Mouse (Mus musculus) olfactory bulb, adult 2 months (tissue): ENCODE data around the gene Gse1.

Experiments used
- CTCF ChIP-seq: fragments of 200-500 bp; IDR thresholded peaks from 2 replicates; pipeline ENCODE4 v1.5.1; 2012; ENCODE audit warnings: low read depth, mild to moderate bottlenecking, low read length, moderate library complexity; ENCODE audit not compliant: insufficient read depth
- POLR2A ChIP-seq: fragments of 200-500 bp; IDR thresholded peaks from 2 replicates; pipeline ENCODE4 v1.6.1; 2012; ENCODE audit warnings: mild to moderate bottlenecking, low read depth, low read length, moderate library complexity; ENCODE audit not compliant: insufficient read depth

DNA sequence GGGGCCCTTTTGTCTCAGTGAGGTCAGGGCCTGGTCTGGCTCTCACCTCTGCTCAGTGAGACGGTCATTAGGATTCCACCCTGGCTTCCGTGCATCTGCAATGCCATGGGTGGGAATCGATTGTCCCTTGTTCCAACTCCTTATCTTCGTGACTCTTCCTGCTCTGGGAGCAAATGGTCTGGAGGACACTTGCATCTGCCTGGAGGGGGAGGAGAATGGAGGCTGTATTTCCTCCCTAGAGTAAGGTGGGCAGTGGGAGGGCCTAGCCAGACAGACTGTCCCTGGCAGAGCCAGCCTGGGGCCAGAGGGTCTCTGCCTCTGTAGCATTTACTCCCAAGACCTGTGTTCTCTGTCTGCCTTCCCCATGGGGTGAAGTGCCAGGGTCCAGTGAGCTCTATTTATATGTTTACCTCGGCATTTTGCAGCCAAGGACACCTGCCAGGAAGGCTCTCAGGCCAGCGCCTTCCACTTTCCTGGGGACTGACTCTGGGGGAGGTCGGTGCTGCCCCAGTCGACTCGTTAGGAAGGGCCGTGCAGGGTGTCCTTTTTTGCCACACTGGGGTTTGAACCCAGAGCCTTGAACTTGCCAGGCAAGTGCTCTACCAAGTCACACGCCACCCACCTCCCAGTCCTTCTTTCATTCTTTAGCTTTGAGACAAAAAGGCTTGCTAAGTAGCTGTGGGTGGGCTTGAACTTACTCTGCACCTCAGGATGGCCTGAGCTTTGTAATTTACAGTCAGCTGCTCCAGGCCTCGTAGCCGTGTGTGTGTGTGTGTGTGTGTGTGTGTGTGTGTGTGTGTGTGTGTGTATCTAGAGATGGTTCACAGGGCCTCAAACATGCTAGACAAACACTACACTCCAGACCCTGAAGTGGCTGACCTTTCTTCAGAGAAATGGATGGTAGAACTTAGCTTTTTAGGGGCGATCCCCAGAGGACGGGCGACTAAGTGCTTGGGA is 265.5 kb downstream of the Gse1 start:
- TF ChIP-seq CTCF, result no peak
- TF ChIP-seq POLR2A, result no peak
